Mouse (Mus musculus): ENCODE results near the gene Ccl12. TPM values are rescaled to one million over a fixed set of nuclear protein-coding genes. Genes with fewer than 3 reads are reported as not detected.

Ccl12 gene
- under 1 TPM in 1 of 2 experiments, not detected in 1; 0.67 TPM for total RNA-seq (2021)
- long read RNA-seq, experiment 1, partial matches to known transcripts: 0 of 1 reads
- long read RNA-seq, experiment 1, other reads (novel, unspliced or antisense): 0 of 1 reads
- long read RNA-seq, experiment 2: 0 reads

- DNase-seq: no peak
- intact Hi-C loops (cut with DNase I): no loop called here
Measured at GRCm38 (mm10) chr11:82101529-82101928, at the start of gene Ccl12. Ccl12 (plus strand) TSS chr11:82101845.

- DNase-seq: no peak
- intact Hi-C loops (cut with DNase I): no loop called here
Measured at GRCm38 (mm10) chr11:82053849-82054248, 47.8 kb upstream of the Ccl12 start.

- intact Hi-C loops (cut with DNase I): no loop called here
- DNase-seq: no peak
Measured at GRCm38 (mm10) chr11:82057646-82058045, 44.0 kb upstream of the Ccl12 start, which contains the start of gene Ccl11. Ccl11 (plus strand) TSS chr11:82057823.

GRCm38 (mm10) chr11:82062226-82062625 lies 39.4 kb upstream of the Ccl12 start:
- DNase-seq: no peak
- intact Hi-C loops (cut with DNase I): no loop called here

- intact Hi-C loops (cut with DNase I): no loop called here
- no peak for DNase-seq
Measured at GRCm38 (mm10) chr11:82063454-82063853, 38.2 kb upstream of the Ccl12 start.

GRCm38 (mm10) chr11:82066953-82067571 lies 34.6 kb upstream of the Ccl12 start:
- DNase-seq: no peak
- intact Hi-C loops (cut with DNase I): no loop called here

GRCm38 (mm10) chr11:82071076-82071475 lies 30.6 kb upstream of the Ccl12 start:
- no peak for DNase-seq
- intact Hi-C loops (cut with DNase I): no loop called here

- intact Hi-C loops (cut with DNase I): no loop called here
- DNase-seq: no peak
Measured at GRCm38 (mm10) chr11:82072374-82072773, 29.3 kb upstream of the Ccl12 start.

GRCm38 (mm10) chr11:82072984-82073383 lies 28.7 kb upstream of the Ccl12 start:
- intact Hi-C loops (cut with DNase I): no loop called here
- no peak for DNase-seq

- intact Hi-C loops (cut with DNase I): no loop called here
- DNase-seq: no peak
Measured at GRCm38 (mm10) chr11:82073686-82074085, 28.0 kb upstream of the Ccl12 start.

GRCm38 (mm10) chr11:82077031-82077430 lies 24.6 kb upstream of the Ccl12 start:
- intact Hi-C loops (cut with DNase I): no loop called here
- no peak for DNase-seq

GRCm38 (mm10) chr11:82078136-82078730 lies 23.4 kb upstream of the Ccl12 start:
- intact Hi-C loops (cut with DNase I): no loop called here
- DNase-seq: no peak

GRCm38 (mm10) chr11:82080865-82081264 lies 20.8 kb upstream of the Ccl12 start:
- intact Hi-C loops (cut with DNase I): no loop called here

GRCm38 (mm10) chr11:82084360-82084759 lies 17.3 kb upstream of the Ccl12 start:
- intact Hi-C loops (cut with DNase I): no loop called here
- DNase-seq: no peak

More at GRCm38 (mm10) chr11:82080865-82081264, 20.8 kb upstream of the Ccl12 start:
- DNase-seq: no peak

- no peak for DNase-seq
- intact Hi-C loops (cut with DNase I): no loop called here
Measured at GRCm38 (mm10) chr11:82099511-82100323, 1.9 kb upstream of the Ccl12 start.

- intact Hi-C loops (cut with DNase I): no loop called here
- DNase-seq: no peak
Measured at GRCm38 (mm10) chr11:82101087-82101486, 558 bp upstream of the Ccl12 start.

- intact Hi-C loops (cut with DNase I): no loop called here
- no peak for DNase-seq
Measured at GRCm38 (mm10) chr11:82109611-82110010, 8.0 kb downstream of the Ccl12 start.

- no peak for DNase-seq
- intact Hi-C loops (cut with DNase I): no loop called here
Measured at GRCm38 (mm10) chr11:82110372-82111248, 9.0 kb downstream of the Ccl12 start.

- intact Hi-C loops (cut with DNase I): no loop called here
- DNase-seq: no peak
Measured at GRCm38 (mm10) chr11:82114885-82115284, 13.2 kb downstream of the Ccl12 start, which contains the start of gene Ccl8. Ccl8 (plus strand) TSS chr11:82115185.

- intact Hi-C loops (cut with DNase I): no loop called here
- no peak for DNase-seq
Measured at GRCm38 (mm10) chr11:82116041-82116440, 14.4 kb downstream of the Ccl12 start.

Data from heart, postnatal 14 days (tissue).